Mouse (Mus musculus) heart, postnatal 36 days (tissue): ENCODE results near the gene BC004004. TPM values are rescaled to one million over a fixed set of nuclear protein-coding genes. Genes with fewer than 3 reads are reported as not detected.
"Not testable (repeated sequence)": the region's sequence is repeated elsewhere in the genome, so short reads cannot be mapped to it uniquely, and the experiment has no call there.

Experiments used
- DNase-seq, 2 experiments: peaks; one replicate each; pipeline ENCODE4 v3.0.0; 2021 to 2022
- intact Hi-C: fragments of 180-260 bp; cut with DNase I; formaldehyde crosslinking; loops from one replicate; pipeline ENCODE4 v1.15.1; 2025
- total RNA-seq, 2 experiments: library from RNA; stranded (reverse); gene quantifications; 2 replicates each; pipeline ENCODE4 v1.2.3; 2021

The BC004004 gene
- total RNA-seq, 2 experiments from 2014 or later, result 228 to 258 TPM

- intact Hi-C loops, result no loop called here
- DNase-seq, result peak; percentile 30 to 60
These were observed 72.0 kb downstream of the BC004004 start for GRCm38 (mm10) chr17:29340406-29341261.

DNA sequence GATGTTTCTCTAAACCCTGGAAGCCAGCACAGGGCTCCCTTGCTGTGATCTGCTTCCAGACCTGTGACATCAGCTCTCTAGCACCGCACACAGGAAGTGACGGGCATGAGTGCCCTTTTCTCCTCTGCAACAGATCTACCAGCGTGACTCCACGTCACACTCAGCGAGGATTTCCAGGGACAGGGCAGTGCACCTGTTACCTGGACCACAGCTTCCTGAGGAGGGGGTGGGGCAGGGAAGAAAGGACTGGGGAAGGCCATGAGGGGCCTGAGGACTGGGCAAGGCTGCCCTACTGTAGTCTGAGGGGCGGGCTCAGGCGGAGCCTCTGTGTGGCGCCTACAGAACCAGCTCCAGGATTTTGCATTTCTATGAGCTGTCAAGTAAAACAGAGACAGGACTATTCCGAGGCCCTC, 73.0 kb downstream of the BC004004 start:
- peak; percentile 44 to 57 for DNase-seq

DNA sequence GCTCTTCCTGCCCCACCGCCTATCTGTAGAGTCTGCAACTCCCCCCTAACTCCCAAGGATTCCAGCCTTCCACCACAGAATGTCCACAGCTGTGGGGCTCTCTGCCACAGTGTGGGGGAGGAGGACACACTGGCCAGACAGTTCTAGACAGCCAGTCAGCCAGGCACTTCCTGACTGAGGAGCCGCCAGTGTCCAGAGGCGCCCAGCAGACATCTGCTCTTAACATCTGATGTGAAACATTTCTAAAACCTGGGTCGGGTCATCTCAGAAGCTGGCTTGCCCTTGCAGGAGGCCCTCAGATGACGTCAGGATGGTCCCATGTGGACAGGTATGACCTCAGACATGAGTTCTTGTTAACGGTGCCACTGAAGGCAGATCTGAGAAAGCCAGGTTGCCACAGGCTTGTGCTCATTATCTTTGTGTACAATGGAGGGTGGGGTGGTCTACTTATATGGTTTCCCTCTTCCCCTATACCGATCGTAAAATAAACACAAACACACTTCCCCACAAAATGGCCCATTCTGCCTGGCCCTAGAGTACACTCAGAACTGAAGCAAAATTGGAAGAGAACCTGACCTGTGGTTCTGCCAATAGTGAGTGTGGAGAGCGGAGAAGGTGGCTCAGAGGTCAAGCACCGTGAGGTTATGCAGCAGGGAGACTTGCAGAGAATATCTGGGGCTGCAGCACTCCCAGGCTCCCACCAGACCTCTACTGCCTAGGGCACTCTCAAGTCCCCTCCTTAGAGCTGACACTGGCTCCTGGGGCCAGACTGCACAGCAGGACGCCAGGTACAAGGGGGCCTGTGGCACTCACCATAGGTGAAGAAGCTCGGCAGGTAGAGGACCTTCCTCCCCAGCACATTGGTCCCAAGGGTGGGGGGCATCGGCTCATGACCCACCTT, 73.7 kb downstream of the BC004004 start:
- intact Hi-C loops, result no loop called here
- peak; percentile 67 to 75 for DNase-seq

More for the DNA sequence above, 73.0 kb downstream of the BC004004 start:
- intact Hi-C loops, result no loop called here

GRCm38 (mm10) chr17:29343241-29343640, 74.7 kb downstream of the BC004004 start:
- intact Hi-C loops, result no loop called here
- peak in 1 of 2 experiments; percentile 3 for DNase-seq

GRCm38 (mm10) chr17:29345272-29345671, 76.7 kb downstream of the BC004004 start:
- intact Hi-C loops, result no loop called here
- DNase-seq, result no peak

- peak in 1 of 2 experiments; percentile 47 for DNase-seq
- intact Hi-C loops, result loop anchor here (2.0 kb wide), 2 partner anchors 42 to 78 kb away; partner anchors contain the start of gene BC004004
These were observed 78.0 kb downstream of the BC004004 start for GRCm38 (mm10) chr17:29346496-29347125.

DNA sequence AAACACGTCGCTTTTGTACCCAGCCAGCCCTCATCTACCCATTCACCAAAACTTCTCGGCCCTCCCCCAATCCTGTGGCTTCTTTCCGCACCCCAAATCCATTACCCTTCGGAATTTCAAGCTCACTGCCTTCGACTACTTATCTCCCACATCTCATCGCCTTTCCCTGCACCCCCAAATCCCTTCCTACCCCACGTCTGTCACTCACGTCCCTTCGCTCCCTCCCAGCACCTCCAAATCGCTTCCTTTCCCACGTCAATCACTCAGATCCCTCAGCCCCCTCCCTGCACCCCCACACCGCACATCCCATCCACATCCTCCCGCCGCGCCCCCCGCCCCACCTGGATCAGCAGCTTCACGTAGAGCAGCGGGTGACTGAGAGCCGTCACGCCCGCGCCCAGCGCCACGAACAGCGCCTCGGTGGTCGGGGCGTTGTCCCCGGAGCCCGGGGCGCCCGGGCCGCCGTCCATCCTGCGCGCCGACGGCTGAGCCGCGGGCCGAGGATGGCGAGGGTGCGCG, 78.6 kb downstream of the BC004004 start:
- intact Hi-C loops, result loop anchor here (2.0 kb wide), 2 partner anchors 42 to 78 kb away; partner anchors contain the start of gene BC004004
- peak in 1 of 2 experiments; percentile 20 for DNase-seq

GRCm38 (mm10) chr17:29347645-29348256, 79.2 kb downstream of the BC004004 start, which contains the start of gene Mtch1:
Gene Mtch1 (minus strand): TSS chr17:29347934.
- peak; percentile 100 for DNase-seq
- intact Hi-C loops, result loop anchor here (2.0 kb wide), 2 partner anchors 43 to 79 kb away; partner anchors contain the start of gene BC004004

DNA sequence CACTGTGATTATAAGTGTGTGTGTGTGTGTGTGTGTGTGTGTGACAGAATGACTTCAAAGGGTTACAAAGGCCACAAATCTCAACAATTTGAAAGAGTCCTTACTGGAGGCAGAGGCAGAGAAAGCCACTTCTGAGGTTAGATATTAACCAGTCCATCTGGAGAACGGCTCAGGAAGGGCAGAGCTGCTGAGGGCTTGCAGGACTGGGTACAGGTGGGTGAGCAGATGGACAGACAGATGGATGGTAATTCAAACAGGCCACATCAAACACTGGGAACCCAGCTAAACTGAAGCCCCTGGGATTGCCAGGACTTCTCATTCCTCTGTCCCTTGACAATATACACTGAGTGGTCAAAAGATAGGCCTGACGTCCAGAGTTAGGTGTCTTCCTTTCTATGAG, 80.4 kb downstream of the BC004004 start:
- intact Hi-C loops, result no loop called here
- DNase-seq, result no peak

- intact Hi-C loops, result not testable (repeated sequence)
These were observed 82.5 kb downstream of the BC004004 start for GRCm38 (mm10) chr17:29351056-29351455.

DNA sequence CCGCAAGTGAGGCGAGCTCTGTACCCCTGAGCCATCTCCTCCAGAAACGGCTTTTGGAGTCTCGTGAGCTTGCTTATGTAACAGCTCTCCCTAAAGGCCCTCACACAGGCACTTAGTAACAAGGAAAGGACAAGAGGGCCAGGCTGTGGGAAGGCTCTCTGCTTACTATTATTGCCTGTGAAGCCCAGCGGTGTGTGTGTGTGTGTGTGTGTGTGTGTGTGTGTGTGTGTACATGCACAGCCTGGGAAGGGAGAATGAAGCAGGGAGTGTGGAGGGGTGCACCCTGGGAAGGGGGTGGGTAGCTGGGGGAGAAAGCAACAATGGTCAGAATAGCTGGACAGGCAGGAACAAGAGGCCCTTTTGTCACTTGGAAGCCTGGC, 86.9 kb downstream of the BC004004 start:
- DNase-seq, result no peak
- intact Hi-C loops, result no loop called here

More at GRCm38 (mm10) chr17:29351056-29351455, 82.5 kb downstream of the BC004004 start:
- not testable (repeated sequence) for DNase-seq

DNA sequence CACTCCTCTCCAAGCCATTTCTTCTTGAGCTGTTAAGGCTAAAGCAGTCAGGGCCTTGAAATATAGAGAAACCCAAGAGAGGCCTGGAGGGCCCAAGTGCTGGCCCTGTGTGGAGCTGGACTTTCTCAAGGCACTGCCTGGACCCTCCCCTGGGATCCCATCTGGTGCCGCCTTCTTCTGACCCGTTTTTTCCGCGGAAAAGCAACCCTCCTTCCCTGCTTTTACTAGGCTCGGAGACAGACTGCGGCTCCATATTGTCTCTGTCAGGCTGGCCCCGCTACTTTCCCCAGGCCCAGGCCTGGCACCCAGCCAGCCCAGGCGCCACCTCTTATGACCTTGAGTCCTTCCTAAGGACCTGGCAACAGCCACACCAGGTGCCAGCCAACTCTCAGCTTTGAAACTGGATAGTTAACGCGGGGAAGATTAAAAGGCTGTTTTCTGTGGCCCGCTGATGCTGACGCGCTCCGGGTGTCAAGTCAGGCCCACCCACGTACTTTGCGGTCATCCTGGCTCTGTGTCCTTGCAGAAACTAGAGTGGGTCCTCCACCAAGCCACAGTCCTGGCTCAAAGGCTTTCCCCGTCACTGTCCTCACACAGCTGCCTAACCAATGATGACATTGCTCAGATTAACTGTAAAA, 87.4 kb downstream of the BC004004 start:
- intact Hi-C loops, result no loop called here
- DNase-seq, result peak; percentile 77 to 82

- intact Hi-C loops, result no loop called here
- DNase-seq, result peak in 1 of 2 experiments; percentile 75
These were observed 87.9 kb downstream of the BC004004 start for GRCm38 (mm10) chr17:29356479-29356856.

DNA sequence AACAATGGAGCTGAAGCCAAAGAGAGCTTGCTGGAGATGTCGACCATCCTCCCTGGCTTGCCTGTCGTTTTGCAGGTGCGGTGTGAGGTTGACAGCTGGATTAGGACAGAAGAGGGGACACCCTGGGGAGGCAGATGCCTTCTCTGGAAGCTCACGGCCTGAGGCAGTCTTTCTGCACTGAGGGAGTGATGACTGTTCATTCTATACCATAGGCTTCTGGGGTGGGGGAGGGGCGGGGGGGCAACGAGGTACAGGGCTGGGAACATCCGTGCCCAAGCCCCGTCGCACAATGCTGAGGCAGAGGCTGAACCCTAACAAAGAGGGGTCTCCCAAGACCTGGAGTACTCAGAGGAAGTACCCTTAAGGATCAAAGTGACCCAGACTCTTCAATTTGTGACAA, 88.3 kb downstream of the BC004004 start:
- intact Hi-C loops, result no loop called here
- DNase-seq, result no peak

- intact Hi-C loops, result no loop called here
- no peak for DNase-seq
These were observed 90.3 kb downstream of the BC004004 start for GRCm38 (mm10) chr17:29358928-29359327.

- intact Hi-C loops, result no loop called here
These were observed 92.2 kb downstream of the BC004004 start, which contains the start of gene Fgd2 for GRCm38 (mm10) chr17:29360761-29361221. Gene Fgd2 (plus strand): TSS chr17:29360914.

GRCm38 (mm10) chr17:29361982-29362691, 93.5 kb downstream of the BC004004 start:
- intact Hi-C loops, result no loop called here
- no peak for DNase-seq

More at GRCm38 (mm10) chr17:29360761-29361221, 92.2 kb downstream of the BC004004 start, which contains the start of gene Fgd2:
- no peak for DNase-seq

- intact Hi-C loops, result no loop called here
- no peak for DNase-seq
These were observed 94.5 kb downstream of the BC004004 start for GRCm38 (mm10) chr17:29363109-29363508.
